Mouse (Mus musculus) CD4-positive naive resting alpha-beta T cell, adult 76 days (primary cell): Measurements from ENCODE around the gene Vwa2. TPM values are rescaled to one million over a fixed set of nuclear protein-coding genes. Genes with fewer than 3 reads are reported as not detected.

Experiments
- total RNA-seq: library from RNA; stranded (reverse); gene quantifications from one replicate; pipeline ENCODE4 v1.2.4, GENCODE M21; 2023

Gene Vwa2
- not detected for total RNA-seq

GRCm38 (mm10) chr19:56873816-56874600 lies at the start of gene Vwa2:
Gene Vwa2, plus strand, starts transcription at chr19:56874249.

GRCm38 (mm10) chr19:56826047-56826631 lies 47.9 kb upstream of the Vwa2 start, which contains the start of gene Tdrd1:
Gene Tdrd1, plus strand, starts transcription at chr19:56826209.

Other genes starting within 250 kb of the Vwa2 start
- gene Adrb1, start 152.1 kb upstream of the Vwa2 start, total RNA-seq: 1.1 TPM
- 52.6 TPM for gene Ccdc186, start 52.1 kb upstream of the Vwa2 start, total RNA-seq
- gene Tdrd1, start 48.0 kb upstream of the Vwa2 start, total RNA-seq: not detected
- gene Afap1l2, start 134.0 kb downstream of the Vwa2 start, total RNA-seq: not detected